Mouse (Mus musculus): ENCODE measurements around the gene Mdm2.

GRCm38 (mm10) chr10:117670791-117671190 lies 39.8 kb downstream of the Mdm2 start:
- TF ChIP-seq CTCF (conservative IDR thresholded peaks at IDR 0.05; ENCODE audit: insufficient read depth, insufficient read length, low read depth, low read length) (no peak), POLR2A (IDR thresholded peaks at IDR 0.05; ENCODE audit: low read depth, low read length) (no peak)
